Mouse (Mus musculus): ENCODE measurements around the gene Ect2. TPM values are rescaled to one million over a fixed set of nuclear protein-coding genes. Genes with fewer than 3 reads are reported as not detected.
A peak's percentile ranks its signal among the peaks of the same experiment; 100 is the strongest.

Ect2 gene
- polyA plus RNA-seq (2016; fragmentation: Nextera tagmentation; extraction: Ambion mirVana), result 59.6 and 66.6 TPM in 2 replicates

DNA sequence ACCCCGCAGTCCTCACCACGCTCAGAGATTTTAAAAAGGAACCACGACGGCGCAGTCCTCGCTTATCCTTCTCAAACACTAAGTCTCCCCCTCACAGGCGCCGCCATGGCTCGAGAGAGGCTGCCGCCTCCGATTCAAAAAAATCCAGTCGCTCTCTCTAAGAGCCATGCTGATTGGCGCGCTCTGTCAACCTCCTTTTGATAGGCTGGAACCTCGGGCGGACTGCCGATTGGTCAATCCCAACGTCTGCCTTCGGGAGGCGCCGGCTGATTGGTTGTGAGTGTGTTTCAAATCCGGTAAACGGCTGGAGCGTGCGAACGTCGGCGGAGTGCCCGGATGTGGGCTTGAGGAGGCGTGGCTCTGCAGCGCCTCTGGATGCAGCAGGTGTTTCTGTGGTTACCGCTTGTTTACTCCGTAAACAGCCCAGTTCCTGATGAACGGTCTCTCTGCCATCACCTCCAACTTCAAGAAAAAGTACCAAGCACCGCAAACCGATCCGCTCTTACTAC, at the start of gene Ect2:
Gene Ect2, minus strand, starts transcription at position 178 of the 509 bp plus-strand sequence.
- Histone ChIP-seq H3K27me3 (ENCODE audit: insufficient read depth, poor library complexity, severe bottlenecking) (no peaks in the 10 kb centered on the region), H3K36me3 (peaks cover 15% of the 10 kb centered on the region), H3K27ac (peak within 1 kb of the TSS; percentile 91), H3K9me3 (no peaks in the 10 kb centered on the region), H3K4me3 (peak within 1 kb of the TSS; percentile 89), H3K4me1 (peaks cover 32% of the 10 kb centered on the region)
- DNase-seq (ENCODE audit: low spot score), result peak; percentile 100
- WGBS, result under 1% methylated on average over 37 of the region's 37 CpGs

DNA sequence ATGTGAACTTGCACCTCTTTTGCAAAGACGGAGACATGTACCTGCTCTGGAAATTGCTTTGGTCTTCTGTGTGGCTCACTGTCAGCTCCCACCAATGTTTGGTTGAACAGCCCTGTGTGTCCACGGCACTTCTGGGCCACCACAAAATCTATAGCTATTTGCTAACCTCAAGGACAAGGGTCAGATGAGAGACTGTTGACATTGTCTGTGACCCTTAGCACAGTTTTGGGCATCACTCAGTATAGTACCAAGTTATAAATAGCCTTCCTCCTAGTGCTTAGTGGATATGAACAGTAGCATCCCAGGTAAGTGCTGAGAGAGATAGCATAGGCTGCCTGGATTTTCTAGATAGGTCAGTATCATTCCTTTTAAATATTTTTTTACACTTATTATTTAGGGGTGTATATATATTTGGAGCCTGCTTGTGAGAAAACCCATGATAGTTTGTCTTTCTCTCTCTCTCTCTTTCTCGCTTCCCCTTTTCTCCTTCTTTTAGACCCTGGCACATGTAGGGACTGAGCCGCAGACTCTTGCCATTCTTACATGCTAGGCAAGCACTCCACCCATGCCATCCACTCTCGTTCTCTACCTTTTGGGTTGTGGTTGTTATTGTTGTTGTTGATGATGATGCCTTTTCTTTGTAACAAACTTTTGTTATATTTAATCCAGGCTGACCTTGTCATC, 48.2 kb upstream of the Ect2 start:
- DNase-seq (ENCODE audit: low spot score), result no peak
- H3K36me3 ChIP-seq, result no peaks in the 10 kb centered on the region
- H3K4me3 ChIP-seq, result no peak overlapping the region
- no peaks in the 10 kb centered on the region for H3K27me3 ChIP-seq (ENCODE audit: insufficient read depth, poor library complexity, severe bottlenecking)
- H3K4me1 ChIP-seq, result peaks cover 33% of the 10 kb centered on the region
- no peak overlapping the region for H3K27ac ChIP-seq
- WGBS, result 75% methylated on average over 5 of the region's 5 CpGs
- no peaks in the 10 kb centered on the region for H3K9me3 ChIP-seq

DNA sequence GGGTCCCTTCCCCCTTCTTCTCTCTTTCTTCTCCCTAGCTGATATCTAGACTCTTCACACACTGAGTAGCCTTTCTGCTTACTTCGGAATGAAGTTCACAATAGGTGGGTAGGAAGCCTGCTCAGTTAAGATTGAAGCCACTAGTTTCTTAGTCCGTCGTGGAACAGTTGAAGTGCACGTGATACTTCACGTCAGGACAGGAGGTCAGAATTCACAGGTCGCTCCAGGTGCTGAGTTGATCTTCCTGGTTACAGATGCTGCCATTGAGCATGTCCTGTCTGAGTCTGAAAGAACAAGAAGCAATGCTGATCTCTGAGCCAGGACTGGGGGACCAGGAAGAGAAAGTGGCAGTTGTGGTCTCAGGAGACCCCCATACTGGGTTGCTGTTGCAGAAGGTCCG, 45.4 kb upstream of the Ect2 start:
- no peaks in the 10 kb centered on the region for H3K36me3 ChIP-seq
- no peaks in the 10 kb centered on the region for H3K9me3 ChIP-seq
- no peak overlapping the region for H3K4me3 ChIP-seq
- H3K27ac ChIP-seq, result no peak overlapping the region
- WGBS, result 85% methylated on average over 7 of the region's 7 CpGs
- H3K27me3 ChIP-seq (ENCODE audit: insufficient read depth, poor library complexity, severe bottlenecking), result no peaks in the 10 kb centered on the region
- no peak for DNase-seq (ENCODE audit: low spot score)
- H3K4me1 ChIP-seq, result peaks cover 22% of the 10 kb centered on the region

DNA sequence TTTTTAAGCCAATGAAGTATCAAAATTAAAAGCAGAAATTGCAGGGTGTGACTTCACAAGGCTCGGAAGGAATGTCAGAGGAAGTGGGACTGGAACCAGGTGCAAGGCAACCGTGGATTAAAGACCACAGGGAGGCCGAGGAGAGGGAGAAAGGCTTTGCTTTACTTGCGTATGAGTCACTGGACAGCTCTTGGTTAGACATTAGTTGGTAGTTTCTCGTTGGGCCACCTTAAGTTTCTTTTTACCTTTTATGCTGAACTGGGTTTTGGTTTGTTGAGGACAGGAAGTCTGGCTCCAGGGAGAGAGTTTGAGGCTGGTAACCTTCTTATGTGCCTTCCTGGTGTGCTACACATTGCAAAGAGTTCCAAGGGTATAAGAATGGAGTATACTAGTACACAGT, 44.1 kb upstream of the Ect2 start:
- H3K4me1 ChIP-seq, result peaks cover 33% of the 10 kb centered on the region
- DNase-seq (ENCODE audit: low spot score), result no peak
- 78% methylated on average over 5 of the region's 5 CpGs for WGBS
- H3K27ac ChIP-seq, result no peak overlapping the region
- no peaks in the 10 kb centered on the region for H3K36me3 ChIP-seq
- no peaks in the 10 kb centered on the region for H3K9me3 ChIP-seq
- H3K27me3 ChIP-seq (ENCODE audit: insufficient read depth, poor library complexity, severe bottlenecking), result no peaks in the 10 kb centered on the region
- no peak overlapping the region for H3K4me3 ChIP-seq

DNA sequence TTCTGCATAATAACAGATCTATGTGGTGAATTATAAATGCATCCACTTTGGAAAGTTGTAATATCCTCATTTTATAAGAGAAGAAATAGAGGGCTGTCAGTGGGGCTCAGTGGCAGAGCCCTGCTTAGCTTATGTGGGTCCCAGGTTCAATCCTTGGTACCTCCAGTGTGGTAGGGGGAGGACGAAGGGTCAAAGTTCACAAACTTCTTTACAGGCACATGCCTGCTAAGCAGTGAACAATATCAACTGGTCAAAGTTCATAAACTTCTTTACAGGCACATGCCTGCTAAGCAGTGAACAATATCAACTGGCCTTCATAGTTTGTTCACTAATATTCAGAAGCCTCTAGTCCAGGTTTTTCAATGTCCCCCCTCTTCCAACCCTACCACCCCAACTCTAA, 42.9 kb upstream of the Ect2 start:
- no peaks in the 10 kb centered on the region for H3K36me3 ChIP-seq
- H3K9me3 ChIP-seq, result no peaks in the 10 kb centered on the region
- no peak overlapping the region for H3K27ac ChIP-seq
- H3K4me3 ChIP-seq, result no peak overlapping the region
- 81% methylated on average over 1 of the region's 1 CpGs for WGBS
- no peaks in the 10 kb centered on the region for H3K27me3 ChIP-seq (ENCODE audit: insufficient read depth, poor library complexity, severe bottlenecking)
- no peak for DNase-seq (ENCODE audit: low spot score)
- peaks cover 42% of the 10 kb centered on the region for H3K4me1 ChIP-seq

DNA sequence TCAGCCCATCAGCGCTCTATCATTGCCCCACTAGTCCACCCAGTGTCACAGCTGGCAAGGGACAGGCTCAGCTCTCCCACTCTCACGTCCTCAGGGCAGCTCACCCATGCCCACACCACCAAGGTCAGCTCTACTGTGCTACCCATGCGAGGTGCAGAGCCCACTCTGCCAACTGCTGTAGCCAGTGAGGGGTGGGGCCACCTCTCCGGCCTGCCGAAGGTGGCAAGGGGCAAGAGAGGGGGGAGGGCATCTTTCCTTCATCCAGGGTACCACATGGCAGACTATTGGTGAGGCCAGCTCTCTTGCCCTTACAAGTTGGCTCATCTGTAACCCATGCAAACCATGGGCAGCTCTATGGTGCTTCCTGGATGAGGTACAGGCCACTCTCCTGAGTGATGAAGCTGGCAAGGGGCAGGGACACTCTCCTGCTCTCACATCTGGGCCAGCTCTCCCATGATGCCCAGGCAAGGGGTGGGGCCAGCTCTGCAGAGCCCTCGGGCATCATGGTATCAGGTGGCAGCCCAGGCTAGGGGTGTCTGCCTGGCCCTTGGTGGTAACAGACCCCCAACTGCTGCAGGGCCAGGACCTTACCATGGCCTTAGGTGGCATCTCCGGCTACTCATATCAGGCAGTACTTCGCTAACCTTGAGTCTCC, 42.0 kb upstream of the Ect2 start:
- Histone ChIP-seq H3K27ac (no peak overlapping the region), H3K27me3 (ENCODE audit: insufficient read depth, poor library complexity, severe bottlenecking) (no peaks in the 10 kb centered on the region), H3K36me3 (no peaks in the 10 kb centered on the region), H3K4me1 (peaks cover 37% of the 10 kb centered on the region), H3K9me3 (no peaks in the 10 kb centered on the region), H3K4me3 (no peak overlapping the region)
- WGBS, result 88% methylated on average over 8 of the region's 8 CpGs
- no peak for DNase-seq (ENCODE audit: low spot score)

DNA sequence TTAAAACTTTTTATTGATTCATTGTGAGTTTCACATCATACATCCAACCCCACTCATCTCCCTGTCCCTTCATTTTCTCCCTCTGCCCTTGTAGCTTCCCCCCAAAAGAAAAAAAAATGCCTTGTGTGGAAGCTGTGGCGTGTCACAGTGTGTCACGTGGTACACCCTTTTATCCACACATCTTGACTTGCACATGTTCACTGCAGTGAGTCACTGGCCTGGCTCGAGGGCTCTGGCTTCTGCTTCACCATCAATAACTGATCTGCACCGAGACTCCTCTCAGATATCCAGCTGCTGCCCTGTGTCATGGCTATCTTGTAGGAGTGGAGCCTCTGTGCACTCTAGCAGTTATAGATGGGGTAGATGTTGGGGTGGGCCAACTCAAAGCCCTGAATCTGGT, 41.5 kb upstream of the Ect2 start:
- no peaks in the 10 kb centered on the region for H3K9me3 ChIP-seq
- no peak overlapping the region for H3K4me3 ChIP-seq
- H3K36me3 ChIP-seq, result no peaks in the 10 kb centered on the region
- H3K27me3 ChIP-seq (ENCODE audit: insufficient read depth, poor library complexity, severe bottlenecking), result no peaks in the 10 kb centered on the region
- no peak overlapping the region for H3K27ac ChIP-seq
- 71% methylated on average over 4 of the region's 4 CpGs for WGBS
- DNase-seq (ENCODE audit: low spot score), result no peak
- peaks cover 37% of the 10 kb centered on the region for H3K4me1 ChIP-seq

DNA sequence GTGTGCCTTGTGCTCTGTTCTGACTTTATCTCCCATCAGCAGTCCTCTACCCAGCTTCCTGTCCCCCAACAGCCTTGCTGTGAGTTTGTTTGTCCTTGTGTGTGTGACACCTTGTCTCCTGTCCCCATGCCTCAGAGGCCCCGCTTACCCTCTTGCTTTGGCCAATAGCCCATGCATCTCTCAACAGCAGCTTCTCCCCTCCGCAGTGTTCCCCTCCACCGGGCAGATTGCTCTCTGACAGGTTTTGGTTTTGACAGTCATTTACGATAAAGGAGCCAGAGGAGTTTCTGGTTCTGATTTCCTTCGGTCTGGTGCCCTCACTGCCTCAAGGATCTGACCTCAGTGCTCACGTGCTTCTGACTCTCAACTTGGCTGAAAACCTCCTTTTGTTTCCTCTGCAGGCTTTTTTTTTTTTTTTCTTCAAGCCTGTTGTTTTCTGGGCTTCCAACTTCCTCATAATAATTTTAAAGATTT, 40.2 kb upstream of the Ect2 start:
- H3K9me3 ChIP-seq, result no peaks in the 10 kb centered on the region
- peak; percentile 84 for DNase-seq (ENCODE audit: low spot score)
- H3K4me3 ChIP-seq, result no peak overlapping the region
- H3K27ac ChIP-seq, result peak overlapping the region; percentile 80
- no peaks in the 10 kb centered on the region for H3K27me3 ChIP-seq (ENCODE audit: insufficient read depth, poor library complexity, severe bottlenecking)
- peaks cover 37% of the 10 kb centered on the region for H3K4me1 ChIP-seq
- no peaks in the 10 kb centered on the region for H3K36me3 ChIP-seq
- WGBS, result 21% methylated on average over 6 of the region's 6 CpGs

DNA sequence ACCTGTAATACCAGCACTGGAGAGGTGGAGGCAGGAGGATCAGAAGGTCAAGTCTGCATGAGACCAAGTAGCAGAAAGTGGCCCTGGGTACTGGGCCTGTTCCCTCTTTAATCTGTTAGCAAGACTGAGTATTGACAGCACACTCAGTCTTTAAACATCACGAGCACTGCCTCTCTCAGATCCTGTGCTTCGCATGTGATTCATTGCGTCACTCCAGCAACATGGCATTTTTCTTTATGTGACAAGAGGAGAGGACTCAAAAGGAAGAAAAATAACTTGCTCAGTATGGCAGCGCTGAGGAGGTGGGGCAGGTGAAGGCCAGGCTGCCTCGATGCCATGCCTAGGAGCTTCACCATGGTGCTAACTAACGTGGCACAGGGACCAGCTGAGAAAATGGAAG, 38.2 kb upstream of the Ect2 start:
- WGBS, result 59% methylated on average over 6 of the region's 6 CpGs
- DNase-seq (ENCODE audit: low spot score), result no peak
- Histone ChIP-seq H3K27ac (peak overlapping the region; percentile 80), H3K4me3 (no peak overlapping the region), H3K27me3 (ENCODE audit: insufficient read depth, poor library complexity, severe bottlenecking) (no peaks in the 10 kb centered on the region), H3K4me1 (peaks cover 37% of the 10 kb centered on the region), H3K36me3 (no peaks in the 10 kb centered on the region), H3K9me3 (no peaks in the 10 kb centered on the region)

DNA sequence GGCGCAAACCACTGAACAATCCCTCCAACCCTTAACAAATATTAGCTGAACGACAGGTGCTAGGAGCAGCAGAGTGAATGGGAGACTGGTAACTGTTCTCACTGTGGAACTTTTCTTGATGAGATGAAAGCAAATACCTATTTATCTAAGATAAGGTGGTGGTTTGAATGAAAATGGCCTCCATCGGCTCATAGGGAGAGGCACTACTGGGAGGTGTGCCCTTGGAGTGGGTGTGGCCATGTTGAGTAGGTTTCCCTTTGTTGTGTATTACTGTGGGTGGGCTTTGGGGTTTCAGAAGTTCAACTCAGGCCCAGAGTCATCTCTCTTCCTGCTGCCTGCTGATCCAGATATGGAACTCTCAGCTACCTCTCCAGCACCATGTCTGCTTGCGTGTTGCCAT, 37.2 kb upstream of the Ect2 start:
- Histone ChIP-seq H3K36me3 (no peaks in the 10 kb centered on the region), H3K4me1 (peaks cover 37% of the 10 kb centered on the region), H3K4me3 (no peak overlapping the region), H3K9me3 (no peaks in the 10 kb centered on the region), H3K27me3 (ENCODE audit: insufficient read depth, poor library complexity, severe bottlenecking) (no peaks in the 10 kb centered on the region), H3K27ac (no peak overlapping the region)
- no peak for DNase-seq (ENCODE audit: low spot score)
- WGBS, result 88% methylated on average over 4 of the region's 4 CpGs

DNA sequence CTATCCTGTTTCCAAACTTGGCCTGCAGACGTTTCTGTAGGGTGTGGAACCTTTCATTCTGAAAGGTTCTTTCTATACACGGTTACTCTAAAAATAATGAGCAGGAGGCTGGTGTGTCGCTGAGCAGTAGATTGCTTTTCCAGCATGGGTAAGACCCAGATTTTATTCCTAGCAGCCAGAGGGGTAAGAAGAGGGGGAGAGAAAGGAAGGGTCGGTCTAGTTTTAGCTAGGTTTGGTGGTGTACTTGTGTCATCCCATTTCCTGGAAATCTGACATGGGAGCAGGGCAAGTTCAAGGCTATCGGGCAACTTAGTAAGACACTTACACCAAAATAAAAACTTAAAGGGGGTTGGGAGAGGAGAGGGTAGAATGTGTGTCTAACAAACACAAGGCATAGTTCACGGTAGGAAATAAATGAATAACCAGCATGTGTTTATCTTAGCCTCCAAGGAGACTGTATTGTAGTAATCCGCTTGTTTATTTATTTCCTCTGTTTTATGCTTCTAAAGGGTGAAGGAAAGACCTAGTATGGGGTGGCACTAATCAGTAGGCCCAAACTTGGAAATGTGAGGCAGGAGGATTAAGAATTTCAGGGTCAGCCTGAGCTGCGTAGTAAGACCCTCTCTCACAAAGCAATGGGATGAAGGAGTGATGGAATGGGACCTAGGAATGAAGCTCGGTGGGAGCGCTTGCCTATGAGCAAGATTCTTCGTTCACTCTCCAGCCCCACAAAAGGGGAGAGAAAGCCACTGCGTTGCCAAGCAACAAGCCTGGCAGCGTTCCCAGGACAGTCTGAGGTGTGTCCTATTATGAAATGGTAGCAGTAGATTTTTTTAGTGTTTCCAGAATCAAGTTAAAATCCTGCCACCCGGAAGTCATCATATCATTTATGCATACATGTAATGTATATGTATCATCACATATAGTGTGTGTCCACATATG, 35.9 kb upstream of the Ect2 start:
- DNase-seq (ENCODE audit: low spot score), result no peak

DNA sequence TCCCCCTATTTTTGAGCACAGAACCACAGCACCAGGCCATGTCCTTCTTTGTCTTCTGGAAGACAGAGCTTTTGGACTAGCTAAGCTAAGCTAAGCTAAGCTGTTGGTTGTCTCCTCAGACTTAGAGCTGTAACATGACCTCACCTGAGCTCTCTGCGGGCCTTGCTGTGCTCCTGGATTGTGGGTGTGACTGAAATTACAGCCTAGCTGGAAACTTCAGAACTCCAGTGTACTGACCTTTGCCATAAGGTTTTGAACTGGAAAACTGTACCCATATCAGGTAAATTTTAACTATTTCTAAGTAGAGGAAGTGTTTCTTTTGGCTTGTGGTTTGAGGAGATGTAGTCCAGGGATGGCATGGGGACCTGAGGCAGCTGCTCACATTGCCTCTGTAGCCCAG, 34.7 kb upstream of the Ect2 start:
- Histone ChIP-seq H3K4me3 (no peak overlapping the region), H3K27ac (no peak overlapping the region), H3K9me3 (no peaks in the 10 kb centered on the region), H3K27me3 (ENCODE audit: insufficient read depth, poor library complexity, severe bottlenecking) (no peaks in the 10 kb centered on the region), H3K4me1 (peaks cover 22% of the 10 kb centered on the region), H3K36me3 (0 out of 2 replicates have a peak, but pooled peaks cover 2% of the 10 kb centered on the region)
- 71% methylated on average over 1 of the region's 1 CpGs for WGBS
- DNase-seq (ENCODE audit: low spot score), result no peak

More for the DNA sequence above, 35.9 kb upstream of the Ect2 start:
- Histone ChIP-seq H3K9me3 (no peaks in the 10 kb centered on the region), H3K4me3 (no peak overlapping the region), H3K36me3 (0 out of 2 replicates have a peak, but pooled peaks cover 2% of the 10 kb centered on the region), H3K27me3 (ENCODE audit: insufficient read depth, poor library complexity, severe bottlenecking) (no peaks in the 10 kb centered on the region), H3K27ac (no peak overlapping the region), H3K4me1 (peaks cover 31% of the 10 kb centered on the region)
- 76% methylated on average over 14 of the region's 14 CpGs for WGBS

Data from heart, embryonic 10.5 days (tissue).